Mouse (Mus musculus): Measurements from ENCODE around the gene Zfand4. TPM values are rescaled to one million over a fixed set of nuclear protein-coding genes. Genes with fewer than 3 reads are reported as not detected.
"Not testable (repeated sequence)": the region's sequence is repeated elsewhere in the genome, so short reads cannot be mapped to it uniquely, and the experiment has no call there.

Gene Zfand4
- total RNA-seq, 1 experiment from 2014 or later, result 25.0 TPM

- peak; percentile 100 for ATAC-seq (replicated peaks; ENCODE audit: low read depth, poor library complexity, severe bottlenecking)
Measured at GRCm38 (mm10) chr6:116286870-116287575, 23.0 kb downstream of the Zfand4 start.

DNA sequence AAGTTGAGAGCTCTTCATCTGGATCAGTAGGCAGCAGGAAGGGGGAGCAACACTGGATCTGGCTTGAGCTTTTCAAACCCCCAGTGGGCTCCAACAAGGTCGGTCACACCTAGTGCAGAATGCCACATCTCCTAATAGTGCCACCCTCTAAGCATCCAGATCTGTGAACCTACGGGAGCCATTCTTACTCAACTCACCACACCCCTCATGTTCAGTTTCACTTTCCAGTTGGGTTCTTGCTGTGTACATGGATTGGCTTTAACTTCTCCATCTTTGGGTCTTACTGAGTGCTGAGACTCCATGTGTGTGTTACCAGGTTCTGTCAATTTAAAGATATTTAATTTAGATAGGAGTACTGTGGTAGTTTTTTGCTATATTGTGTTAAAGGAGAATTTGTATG is 47.4 kb downstream of the Zfand4 start:
- no peak for ATAC-seq (replicated peaks; ENCODE audit: low read depth, poor library complexity, severe bottlenecking)

DNA sequence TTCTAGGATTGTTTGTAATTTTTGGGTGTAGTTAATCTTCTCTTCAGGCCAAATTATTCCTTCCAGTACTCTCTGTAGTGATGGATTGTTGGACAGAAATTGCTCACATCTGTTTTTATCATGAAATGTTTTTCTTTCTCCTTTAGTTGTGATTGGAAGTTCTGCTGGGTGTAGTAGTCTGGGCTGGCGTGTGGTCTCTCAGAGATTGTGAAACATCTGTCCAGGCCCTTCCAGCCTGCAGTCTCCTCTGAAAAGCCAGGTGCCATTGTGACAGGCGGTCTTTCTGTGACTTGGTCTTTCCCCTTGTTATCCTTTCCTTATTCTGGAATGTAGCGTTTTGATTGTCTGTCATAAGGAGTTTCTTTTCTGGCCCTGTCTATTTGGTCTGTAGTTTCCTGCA is 55.2 kb downstream of the Zfand4 start:
- no peak for ATAC-seq (replicated peaks; ENCODE audit: low read depth, poor library complexity, severe bottlenecking)

DNA sequence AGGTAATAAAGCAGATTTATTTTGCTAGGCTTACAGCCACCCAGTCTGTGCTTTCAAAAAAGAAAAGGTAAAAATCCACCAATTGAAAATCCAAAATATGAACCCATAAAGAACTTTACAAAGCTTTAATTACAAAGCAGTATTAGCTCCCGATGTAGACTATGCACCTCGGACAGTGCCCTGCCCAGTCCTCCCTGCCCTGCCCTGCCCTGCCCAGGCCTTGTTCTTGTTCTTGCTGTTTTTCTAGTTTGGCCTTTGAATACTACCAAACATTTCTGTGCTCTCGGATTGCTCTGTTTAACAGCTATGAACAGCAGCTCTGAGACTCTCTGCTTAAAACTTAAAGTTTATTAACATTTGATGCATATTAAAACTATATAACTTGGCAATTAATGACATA is 62.6 kb downstream of the Zfand4 start:
- no peak for ATAC-seq (replicated peaks; ENCODE audit: low read depth, poor library complexity, severe bottlenecking)

DNA sequence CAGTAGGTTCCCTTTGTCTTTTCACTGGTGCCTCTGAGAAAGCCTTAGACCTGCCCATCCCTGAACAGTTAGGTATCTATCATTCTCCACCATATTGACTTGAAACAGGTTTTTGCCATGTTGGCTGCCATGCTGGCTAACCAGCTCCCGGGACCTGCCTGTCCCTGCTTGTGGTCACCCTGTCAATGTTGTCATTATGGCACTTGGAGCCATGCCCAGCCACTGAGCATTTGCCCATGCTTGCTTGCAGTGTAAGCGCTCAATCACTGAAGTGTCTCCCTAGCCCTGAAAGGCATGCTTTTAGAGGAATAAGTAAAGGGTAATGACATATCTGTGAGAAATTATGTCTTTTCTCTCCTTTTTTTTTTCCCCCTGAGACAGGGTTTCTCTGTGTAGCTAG is 67.4 kb downstream of the Zfand4 start:
- no peak for ATAC-seq (replicated peaks; ENCODE audit: low read depth, poor library complexity, severe bottlenecking)

DNA sequence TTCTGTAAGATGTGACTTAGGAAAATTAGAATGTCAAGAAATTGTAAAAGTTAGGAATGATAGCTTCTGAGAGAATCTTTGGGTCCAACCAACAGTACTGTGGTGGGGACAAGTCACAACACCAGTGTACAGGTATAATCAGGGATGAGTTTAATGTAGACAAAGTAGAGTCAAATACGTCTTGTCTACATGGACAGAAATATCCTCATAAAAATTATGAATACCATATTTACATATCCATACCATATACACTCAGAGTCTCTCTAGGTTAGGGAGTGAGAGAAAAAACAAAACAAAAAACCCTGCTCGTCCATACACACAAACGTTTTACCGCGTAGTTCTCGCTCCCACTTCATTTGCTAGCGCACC is 73.4 kb downstream of the Zfand4 start:
- ATAC-seq (replicated peaks; ENCODE audit: low read depth, poor library complexity, severe bottlenecking), result 0 out of 2 replicates have a peak, but pooled peaks have one; percentile 8

DNA sequence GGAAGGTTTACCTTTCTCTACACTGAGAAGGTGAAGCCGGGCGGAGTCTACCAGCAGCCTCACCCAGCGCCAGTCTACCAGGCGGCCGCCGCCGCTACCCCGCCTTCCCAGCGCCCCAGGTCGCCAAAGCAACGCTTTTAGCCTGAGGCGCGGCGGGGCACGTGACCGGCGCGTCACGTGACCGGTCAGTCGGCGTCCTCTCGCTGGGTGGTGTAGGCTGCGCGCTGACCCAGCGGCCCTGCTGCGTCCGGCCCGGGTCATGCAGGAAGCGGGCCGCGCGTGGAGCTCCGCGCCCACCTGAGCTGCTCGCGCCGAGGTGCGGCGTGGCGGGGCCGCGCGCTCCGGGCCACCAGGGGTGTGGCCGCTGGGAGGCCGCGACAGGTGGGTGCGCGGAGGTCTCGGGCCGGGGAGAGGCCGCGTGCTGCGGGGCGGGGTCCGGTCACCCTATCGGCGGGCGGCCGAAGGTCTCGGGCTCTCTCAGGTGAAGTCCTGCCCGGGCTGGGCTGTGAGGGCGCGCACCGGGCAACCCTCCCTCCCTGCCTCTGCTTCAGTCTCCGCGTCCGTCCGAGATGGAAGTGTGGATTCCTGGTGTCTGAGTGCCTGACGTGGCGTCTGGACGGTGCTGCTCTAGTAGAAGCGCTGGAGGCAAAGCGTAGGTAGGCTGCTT is 73.9 kb downstream of the Zfand4 start, which contains the start of gene March8:
Gene March8 (plus strand): TSS at position 190 of the 667 bp plus-strand sequence.
- ATAC-seq (replicated peaks; ENCODE audit: low read depth, poor library complexity, severe bottlenecking), result peak; percentile 88

- no peak for ATAC-seq (replicated peaks; ENCODE audit: low read depth, poor library complexity, severe bottlenecking)
Measured at GRCm38 (mm10) chr6:116338520-116338919, 74.5 kb downstream of the Zfand4 start.

DNA sequence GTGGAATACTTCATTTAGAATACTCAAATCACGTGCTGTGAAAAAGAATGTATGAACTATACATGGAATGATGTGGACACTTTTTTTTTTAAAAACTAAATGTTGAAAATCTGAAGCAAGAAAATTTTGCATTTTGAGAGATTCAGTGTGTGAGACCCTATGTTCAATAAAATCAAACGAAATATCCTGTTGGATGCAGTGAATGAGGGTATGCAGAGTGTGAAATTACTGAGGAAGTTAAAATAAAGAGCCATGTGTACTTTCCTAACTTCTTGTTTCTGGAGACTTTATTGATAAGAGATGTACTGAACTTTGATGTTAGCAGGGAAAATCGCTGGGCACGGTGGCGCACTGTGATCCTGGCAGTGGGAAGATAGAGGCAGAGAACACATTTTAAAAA is 75.1 kb downstream of the Zfand4 start:
- ATAC-seq (replicated peaks; ENCODE audit: low read depth, poor library complexity, severe bottlenecking), result no peak

DNA sequence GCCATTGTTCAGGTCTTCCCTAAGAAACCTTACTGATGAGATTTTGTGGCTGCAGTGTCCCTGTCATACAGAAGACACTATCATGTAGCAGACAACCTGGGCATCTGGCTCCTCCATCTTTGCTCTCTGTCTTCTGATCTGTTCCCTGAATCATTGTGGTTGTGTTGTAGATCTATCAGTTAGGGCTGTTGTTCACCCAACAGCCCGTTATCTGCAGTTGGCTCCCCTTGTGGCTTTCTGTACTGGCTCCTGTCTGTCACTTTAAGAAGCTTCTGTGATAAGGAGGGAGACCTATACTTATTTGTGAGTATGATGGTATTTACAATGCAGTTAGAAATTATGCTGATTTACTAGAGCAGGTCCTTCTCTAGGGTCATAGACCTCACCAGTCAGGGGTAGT is 76.5 kb downstream of the Zfand4 start:
- ATAC-seq (replicated peaks; ENCODE audit: low read depth, poor library complexity, severe bottlenecking), result no peak

- no peak for ATAC-seq (replicated peaks; ENCODE audit: low read depth, poor library complexity, severe bottlenecking)
Measured at GRCm38 (mm10) chr6:116347953-116348352, 83.9 kb downstream of the Zfand4 start.

GRCm38 (mm10) chr6:116349997-116350396 is 86.0 kb downstream of the Zfand4 start:
- peak; percentile 80 for ATAC-seq (replicated peaks; ENCODE audit: low read depth, poor library complexity, severe bottlenecking)

DNA sequence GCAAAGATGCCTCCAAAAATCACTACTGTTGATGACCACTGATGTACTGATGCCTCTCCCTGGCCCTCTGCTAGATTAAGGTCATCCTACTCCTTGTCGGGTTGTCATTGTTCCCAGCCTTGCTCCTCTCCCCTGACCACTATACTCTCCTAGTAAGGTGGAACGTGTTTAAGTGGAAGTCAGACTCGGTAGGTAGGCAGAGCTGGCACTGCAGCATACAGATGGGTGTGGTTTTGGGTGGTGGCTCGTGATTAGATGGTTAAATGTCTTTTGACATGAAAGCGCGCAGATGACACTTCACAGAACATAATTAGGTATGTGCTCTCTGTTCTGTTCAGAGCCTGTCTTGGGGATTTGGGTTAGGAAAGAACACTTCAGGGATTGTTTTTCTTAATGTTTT is 86.6 kb downstream of the Zfand4 start:
- 0 out of 2 replicates have a peak, but pooled peaks have one; percentile 32 for ATAC-seq (replicated peaks; ENCODE audit: low read depth, poor library complexity, severe bottlenecking)

- ATAC-seq (replicated peaks; ENCODE audit: low read depth, poor library complexity, severe bottlenecking), result no peak
Measured at GRCm38 (mm10) chr6:116351534-116351933, 87.5 kb downstream of the Zfand4 start.

- no peak for ATAC-seq (replicated peaks; ENCODE audit: low read depth, poor library complexity, severe bottlenecking)
Measured at GRCm38 (mm10) chr6:116353428-116353827, 89.4 kb downstream of the Zfand4 start.

DNA sequence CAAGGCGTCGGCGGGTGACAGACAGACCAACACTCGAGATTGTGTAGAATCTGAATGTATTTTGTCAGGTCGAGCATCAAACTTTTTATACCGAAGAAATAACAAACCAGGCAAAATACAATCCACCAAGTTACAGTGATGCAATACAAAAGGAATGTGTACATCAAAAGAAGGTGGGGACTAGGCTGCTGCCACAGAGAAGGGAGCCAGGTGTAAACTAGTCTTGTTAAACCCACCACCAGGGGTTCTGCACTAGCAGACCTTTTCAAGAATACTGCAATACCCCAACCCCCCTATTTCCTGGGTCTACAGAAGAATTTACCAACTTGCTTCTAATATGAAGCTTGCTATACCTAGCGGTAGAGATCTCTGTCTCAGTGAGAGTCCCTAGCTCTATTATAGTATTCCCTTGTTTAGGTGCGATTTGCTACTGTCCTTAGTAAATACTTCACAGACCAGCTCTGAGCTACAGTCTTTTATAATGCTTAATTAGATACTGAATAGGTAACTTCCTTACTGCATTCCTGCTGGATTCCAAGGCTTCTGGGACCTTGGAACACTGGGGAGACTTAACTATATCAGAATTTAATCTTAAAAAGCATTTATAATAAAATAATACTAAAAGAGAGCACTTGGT is 92.4 kb downstream of the Zfand4 start:
- not testable (repeated sequence) for ATAC-seq (replicated peaks; ENCODE audit: low read depth, poor library complexity, severe bottlenecking)

GRCm38 (mm10) chr6:116356948-116357325 is 92.9 kb downstream of the Zfand4 start:
- no peak for ATAC-seq (replicated peaks; ENCODE audit: low read depth, poor library complexity, severe bottlenecking)

- no peak for ATAC-seq (replicated peaks; ENCODE audit: low read depth, poor library complexity, severe bottlenecking)
Measured at GRCm38 (mm10) chr6:116358056-116358455, 94.0 kb downstream of the Zfand4 start.

DNA sequence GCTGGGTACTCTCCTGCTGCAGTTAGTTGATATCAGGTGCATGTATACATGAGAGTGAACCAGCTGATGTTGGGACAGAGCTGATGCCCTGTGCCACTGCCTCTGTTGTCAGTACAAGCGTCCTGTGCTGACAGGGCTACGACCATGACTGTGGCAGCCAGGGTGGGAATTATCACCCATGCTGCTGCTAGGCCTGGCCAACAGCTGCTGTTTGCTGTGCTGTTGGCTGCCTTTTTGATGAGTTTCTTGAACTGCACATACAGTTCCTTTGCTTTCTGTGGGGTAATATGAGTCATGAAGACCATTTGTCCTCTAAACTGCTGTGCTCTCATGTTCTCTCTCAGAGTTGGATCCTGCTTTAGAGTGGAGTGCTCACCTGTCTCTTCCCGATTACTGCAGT is 95.2 kb downstream of the Zfand4 start:
- no peak for ATAC-seq (replicated peaks; ENCODE audit: low read depth, poor library complexity, severe bottlenecking)

DNA sequence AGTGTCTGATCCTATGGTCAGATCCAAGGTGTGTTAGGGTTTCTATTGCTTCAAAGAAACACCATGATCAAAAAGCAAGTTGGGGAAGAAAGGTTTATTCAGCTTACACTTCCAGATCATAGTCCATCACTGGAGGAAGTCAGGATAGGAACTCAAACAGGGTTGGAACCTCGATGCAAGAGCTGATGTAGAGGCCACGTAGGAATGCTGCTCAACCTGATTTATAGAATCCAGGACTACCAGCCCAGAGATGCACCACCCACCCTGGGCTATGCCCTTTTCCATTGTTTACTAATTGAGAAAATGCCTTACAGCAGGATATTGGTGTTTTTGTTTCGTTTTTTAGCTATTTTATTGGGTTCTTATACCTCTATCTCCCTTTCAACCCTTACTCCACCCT is 97.4 kb downstream of the Zfand4 start:
- ATAC-seq (replicated peaks; ENCODE audit: low read depth, poor library complexity, severe bottlenecking), result no peak

- ATAC-seq (replicated peaks; ENCODE audit: low read depth, poor library complexity, severe bottlenecking), result no peak
Measured at GRCm38 (mm10) chr6:116361993-116362392, 98.0 kb downstream of the Zfand4 start.

All from common myeloid progenitor, adult 5-6 weeks (primary cell).